Mouse (Mus musculus): ENCODE measurements around the gene 1700020N01Rik.

- no peak for TF ChIP-seq CTCF (IDR thresholded peaks at IDR 0.05; ENCODE audit: control insufficient read depth, insufficient read depth, low read length)
- TF ChIP-seq POLR2A (IDR thresholded peaks at IDR 0.05; ENCODE audit: borderline replicate concordance, control insufficient read depth, low read depth, low read length) = no peak
Measured at GRCm38 (mm10) chr10:21588007-21588852, 4.7 kb upstream of the 1700020N01Rik start.

Measured in bone marrow, adult 2 months (tissue).